Mouse (Mus musculus): ENCODE measurements at regions not wholly inside any gene's neighbourhood (a gene's known extent, or its start where the extent isn't known, plus 50 kb on each side); places are given as distances from the start of the nearest gene placed in this dataset.

GRCm38 (mm10) chr2:72707676-72708659, 232.0 kb downstream of the Cdca7 start:
- H3K4me1 ChIP-seq (replicated peaks): peaks cover 4% of the 10 kb centered on the region; the same call in 1 of the 2 replicates
- peaks cover 59% of the 10 kb centered on the region for H3K27me3 ChIP-seq
- H3K36me3 ChIP-seq: no peaks in the 10 kb centered on the region
- WGBS: 32% methylated on average over 13 of the region's 13 CpGs
- no peaks in the 10 kb centered on the region for H3K9me3 ChIP-seq
- no peak for ATAC-seq (ENCODE audit: low FRiP score)
- H3K4me2 ChIP-seq: peak overlapping the region; percentile 17; the same call in 1 of the 2 replicates
- no peak overlapping the region for H3K4me3 ChIP-seq
- no peak overlapping the region for H3K27ac ChIP-seq
- no peak overlapping the region for H3K9ac ChIP-seq

- Histone ChIP-seq H3K4me3 (no peak overlapping the region), H3K4me2 (no peak overlapping the region), H3K36me3 (no peaks in the 10 kb centered on the region), H3K9me3 (no peaks in the 10 kb centered on the region), H3K9ac (no peak overlapping the region), H3K27ac (no peak overlapping the region), H3K4me1 (replicated peaks) (no peaks in the 10 kb centered on the region), H3K27me3 (peaks cover 16% of the 10 kb centered on the region; the same call in 1 of the 2 replicates)
- no peak for ATAC-seq (ENCODE audit: low FRiP score)
- 82% methylated on average over 4 of the region's 4 CpGs for WGBS
These were observed 241.0 kb downstream of the Cdca7 start for GRCm38 (mm10) chr2:72716931-72717330.

GRCm38 (mm10) chr2:72728699-72729098, 251.5 kb downstream of the Sp3 start:
- WGBS: 48% methylated on average over 3 of the region's 3 CpGs
- no peak overlapping the region for H3K9ac ChIP-seq
- ATAC-seq (ENCODE audit: low FRiP score): no peak

GRCm38 (mm10) chr2:72733371-72733770, 246.9 kb downstream of the Sp3 start:
- no peak overlapping the region for H3K4me2 ChIP-seq
- H3K4me3 ChIP-seq: no peak overlapping the region
- H3K9ac ChIP-seq: no peak overlapping the region
- H3K27ac ChIP-seq: no peak overlapping the region
- WGBS: 65% methylated on average over 3 of the region's 3 CpGs
- no peaks in the 10 kb centered on the region for H3K36me3 ChIP-seq
- no peaks in the 10 kb centered on the region for H3K4me1 ChIP-seq (replicated peaks)
- peaks cover 5% of the 10 kb centered on the region; the same call in 1 of the 2 replicates for H3K27me3 ChIP-seq
- no peaks in the 10 kb centered on the region for H3K9me3 ChIP-seq
- no peak for ATAC-seq (ENCODE audit: low FRiP score)

More at GRCm38 (mm10) chr2:72728699-72729098, 251.5 kb downstream of the Sp3 start:
- Histone ChIP-seq H3K9me3 (no peaks in the 10 kb centered on the region), H3K36me3 (no peaks in the 10 kb centered on the region), H3K27me3 (peaks cover 11% of the 10 kb centered on the region; the same call in 1 of the 2 replicates), H3K4me2 (no peak overlapping the region), H3K4me3 (no peak overlapping the region), H3K27ac (no peak overlapping the region), H3K4me1 (replicated peaks) (no peaks in the 10 kb centered on the region)

- Histone ChIP-seq H3K27me3 (peaks cover 5% of the 10 kb centered on the region; the same call in 1 of the 2 replicates), H3K9me3 (no peaks in the 10 kb centered on the region), H3K27ac (no peak overlapping the region), H3K4me1 (replicated peaks) (no peaks in the 10 kb centered on the region), H3K9ac (no peak overlapping the region), H3K36me3 (no peaks in the 10 kb centered on the region), H3K4me3 (no peak overlapping the region), H3K4me2 (no peak overlapping the region)
- 94% methylated on average over 9 of the region's 9 CpGs for WGBS
- no peak for ATAC-seq (ENCODE audit: low FRiP score)
These were observed 245.2 kb downstream of the Sp3 start for GRCm38 (mm10) chr2:72735035-72735434.

GRCm38 (mm10) chr2:72736685-72737084, 243.6 kb downstream of the Sp3 start:
- ATAC-seq (ENCODE audit: low FRiP score): no peak
- Histone ChIP-seq H3K4me3 (no peak overlapping the region), H3K4me1 (replicated peaks) (peaks cover 11% of the 10 kb centered on the region), H3K27ac (no peak overlapping the region), H3K9ac (no peak overlapping the region), H3K36me3 (no peaks in the 10 kb centered on the region), H3K4me2 (no peak overlapping the region), H3K9me3 (no peaks in the 10 kb centered on the region), H3K27me3 (peaks cover 5% of the 10 kb centered on the region; the same call in 1 of the 2 replicates)
- 72% methylated on average over 3 of the region's 3 CpGs for WGBS

GRCm38 (mm10) chr2:72740391-72741361, 239.6 kb downstream of the Sp3 start:
- Histone ChIP-seq H3K9ac (no peak overlapping the region), H3K9me3 (no peaks in the 10 kb centered on the region), H3K36me3 (no peaks in the 10 kb centered on the region), H3K27ac (no peak overlapping the region), H3K4me3 (no peak overlapping the region), H3K4me1 (replicated peaks) (peaks cover 13% of the 10 kb centered on the region), H3K27me3 (no peaks in the 10 kb centered on the region), H3K4me2 (peak overlapping the region; percentile 31; the same call in 1 of the 2 replicates)
- WGBS: 55% methylated on average over 22 of the region's 22 CpGs
- peak; percentile 73 for ATAC-seq (ENCODE audit: low FRiP score)

GRCm38 (mm10) chr2:72741746-72742145, 238.5 kb downstream of the Sp3 start:
- H3K9ac ChIP-seq: no peak overlapping the region
- H3K27me3 ChIP-seq: no peaks in the 10 kb centered on the region
- WGBS: 85% methylated on average over 5 of the region's 5 CpGs
- no peaks in the 10 kb centered on the region for H3K36me3 ChIP-seq
- peaks cover 17% of the 10 kb centered on the region for H3K4me1 ChIP-seq (replicated peaks)
- H3K27ac ChIP-seq: no peak overlapping the region
- no peaks in the 10 kb centered on the region for H3K9me3 ChIP-seq
- ATAC-seq (ENCODE audit: low FRiP score): no peak
- H3K4me2 ChIP-seq: no peak overlapping the region
- H3K4me3 ChIP-seq: no peak overlapping the region

- H3K9me3 ChIP-seq: no peaks in the 10 kb centered on the region
- no peak overlapping the region for H3K4me2 ChIP-seq
- H3K36me3 ChIP-seq: no peaks in the 10 kb centered on the region
- no peaks in the 10 kb centered on the region for H3K27me3 ChIP-seq
- no peak overlapping the region for H3K27ac ChIP-seq
- H3K4me3 ChIP-seq: no peak overlapping the region
- peaks cover 22% of the 10 kb centered on the region for H3K4me1 ChIP-seq (replicated peaks)
- ATAC-seq (ENCODE audit: low FRiP score): no peak
- 79% methylated on average over 3 of the region's 3 CpGs for WGBS
- H3K9ac ChIP-seq: no peak overlapping the region
These were observed 236.6 kb downstream of the Sp3 start for GRCm38 (mm10) chr2:72743651-72744050.

- peaks cover 22% of the 10 kb centered on the region for H3K4me1 ChIP-seq (replicated peaks)
- WGBS: 80% methylated on average over 4 of the region's 4 CpGs
- ATAC-seq (ENCODE audit: low FRiP score): no peak
- H3K4me2 ChIP-seq: no peak overlapping the region
- no peaks in the 10 kb centered on the region for H3K9me3 ChIP-seq
- H3K36me3 ChIP-seq: no peaks in the 10 kb centered on the region
- no peaks in the 10 kb centered on the region for H3K27me3 ChIP-seq
- no peak overlapping the region for H3K27ac ChIP-seq
- H3K9ac ChIP-seq: no peak overlapping the region
- H3K4me3 ChIP-seq: no peak overlapping the region
These were observed 235.3 kb downstream of the Sp3 start for GRCm38 (mm10) chr2:72744901-72745300.

- H3K36me3 ChIP-seq: no peaks in the 10 kb centered on the region
- 72% methylated on average over 16 of the region's 16 CpGs for WGBS
- H3K27me3 ChIP-seq: no peaks in the 10 kb centered on the region
- no peak overlapping the region for H3K4me3 ChIP-seq
- H3K4me1 ChIP-seq (replicated peaks): peaks cover 11% of the 10 kb centered on the region
- no peak overlapping the region for H3K9ac ChIP-seq
- H3K27ac ChIP-seq: no peak overlapping the region
- no peaks in the 10 kb centered on the region for H3K9me3 ChIP-seq
- no peak overlapping the region for H3K4me2 ChIP-seq
- no peak for ATAC-seq (ENCODE audit: low FRiP score)
These were observed 233.6 kb downstream of the Sp3 start for GRCm38 (mm10) chr2:72746476-72747215.

Data from hindbrain, embryonic 13.5 days (tissue).